Mouse (Mus musculus) myocyte (in vitro differentiated cells): ENCODE results near the gene Ppp1r13b. TPM values are rescaled to one million over a fixed set of nuclear protein-coding genes. Genes with fewer than 3 reads are reported as not detected.

ENCODE experiments used
- H3K27me3 ChIP-seq: one replicate; pipeline ENCODE4 v1.6.1; 2011; ENCODE audit not compliant: control insufficient read depth, insufficient read depth, insufficient read length
- H3K36me3 ChIP-seq: one replicate; pipeline ENCODE4 v1.6.1; 2011; ENCODE audit not compliant: control insufficient read depth, insufficient read depth
- H3K4me2 ChIP-seq: one replicate; pipeline ENCODE4 v1.6.1; 2011; ENCODE audit warnings: low read depth, control low read depth
- H3K4me3 ChIP-seq: one replicate; pipeline ENCODE4 v1.5.1; 2011; ENCODE audit warnings: mild to moderate bottlenecking, control low read depth, moderate library complexity
- H3K79me2 ChIP-seq: one replicate; pipeline ENCODE4 v1.6.1; 2011; ENCODE audit not compliant: control insufficient read depth, insufficient read depth
- H3ac ChIP-seq: one replicate; pipeline ENCODE4 v1.6.1; 2011; ENCODE audit not compliant: control insufficient read depth, insufficient read length
- CEBPB ChIP-seq: IDR thresholded peaks from 2 replicates; pipeline ENCODE4 v1.6.1; 2011; ENCODE audit warnings: mild to moderate bottlenecking, moderate library complexity; ENCODE audit not compliant: poor library complexity, insufficient read depth, severe bottlenecking
- E2F4 ChIP-seq: IDR thresholded peaks from one replicate; pipeline ENCODE4 v1.6.1; 2011; ENCODE audit warnings: mild to moderate bottlenecking, control low read depth, moderate library complexity; ENCODE audit not compliant: insufficient read depth
- MAX ChIP-seq: IDR thresholded peaks from one replicate; pipeline ENCODE4 v1.6.1; 2011; ENCODE audit warnings: low read depth, mild to moderate bottlenecking, control low read depth
- MYOD1 ChIP-seq, 3 experiments: IDR thresholded peaks; one replicate each; pipeline ENCODE4 v1.6.1; 2011; ENCODE audit warnings: control low read depth in 2 of 3, low read depth in 2 of 3, mild to moderate bottlenecking in 2 of 3, moderate library complexity in 1 of 3; ENCODE audit not compliant: insufficient read length in 2 of 3, control insufficient read depth in 1 of 3
- MYOG ChIP-seq, 3 experiments: IDR thresholded peaks; one replicate each; pipeline ENCODE4 v1.6.1; 2011; ENCODE audit warnings: control low read depth in 2 of 3, low read depth in 2 of 3, mild to moderate bottlenecking in 2 of 3; ENCODE audit not compliant: insufficient read length in 2 of 3, control insufficient read depth in 1 of 3, insufficient read depth in 1 of 3
- POLR2A ChIP-seq: IDR thresholded peaks from one replicate; pipeline ENCODE4 v1.6.1; 2011; ENCODE audit warnings: low read depth, mild to moderate bottlenecking, control low read depth, moderate library complexity; ENCODE audit not compliant: insufficient read length
- POLR2AphosphoS2 ChIP-seq: IDR thresholded peaks from one replicate; pipeline ENCODE4 v1.6.1; 2011; ENCODE audit warnings: low read depth, control low read depth; ENCODE audit not compliant: insufficient read length
- REST ChIP-seq: IDR thresholded peaks from one replicate; pipeline ENCODE4 v1.6.1; 2011; ENCODE audit warnings: mild to moderate bottlenecking, control low read depth, moderate library complexity; ENCODE audit not compliant: insufficient read depth, insufficient read length
- SRF ChIP-seq: IDR thresholded peaks from one replicate; pipeline ENCODE4 v1.6.1; 2011; ENCODE audit warnings: low read depth; ENCODE audit not compliant: control insufficient read depth, insufficient read length
- TCF12 ChIP-seq: IDR thresholded peaks from one replicate; pipeline ENCODE4 v1.6.1; 2011; ENCODE audit warnings: mild to moderate bottlenecking, control low read depth; ENCODE audit not compliant: poor library complexity, insufficient read depth, severe bottlenecking
- TCF3 ChIP-seq: IDR thresholded peaks from one replicate; pipeline ENCODE4 v1.6.1; 2011; ENCODE audit warnings: low read depth, control low read depth; ENCODE audit not compliant: insufficient read length
- USF1 ChIP-seq: IDR thresholded peaks from one replicate; pipeline ENCODE4 v1.6.1; 2011; ENCODE audit warnings: low read depth, mild to moderate bottlenecking, control low read depth, moderate library complexity
- polyA plus RNA-seq: library from polyadenylated mRNA; unstranded; fragments of >200 nt; fragmentation: generic; extraction: Trizol; gene quantifications from one replicate; pipeline ENCODE4 v1.2.1, GENCODE M21; 2012; ENCODE audit warnings: missing spikeins

The Ppp1r13b gene
- polyA plus RNA-seq, 1 experiment = 7.4 TPM

DNA sequence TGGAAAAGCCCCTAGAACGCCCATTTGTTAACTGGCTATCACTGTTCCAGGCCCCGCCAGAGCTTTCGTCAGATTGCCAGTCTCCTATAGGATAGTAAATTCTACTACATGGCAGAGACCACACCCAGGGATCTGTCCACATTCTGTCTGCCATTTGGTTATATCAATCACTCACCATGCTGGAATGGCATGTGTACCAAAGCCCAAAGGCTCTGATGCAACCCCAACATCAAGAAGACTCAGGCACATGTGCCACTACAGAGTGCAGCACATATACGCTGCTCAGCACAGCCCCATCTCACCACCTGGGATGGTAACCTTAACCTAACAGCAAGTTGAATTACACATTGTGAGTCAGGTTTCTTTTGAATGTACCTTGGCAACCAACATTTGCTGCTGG, 62.0 kb downstream of the Ppp1r13b start:
- TF ChIP-seq SRF (no peak), POLR2A (peak; percentile 42), E2F4 (no peak), USF1 (no peak), CEBPB (peak; percentile 87), TCF3 (peak; percentile 10), TCF12 (peak; percentile 54), MAX (peak; percentile 90), MYOG (IDR thresholded peaks at IDR 0.05; ENCODE audit: control insufficient read depth in 1 of 3, insufficient read depth in 1 of 3, insufficient read length in 2 of 3, low read depth in 2 of 3) (peak in 1 of 3 experiments; percentile 35), REST (no peak), MYOD1 (IDR thresholded peaks at IDR 0.05; ENCODE audit: control insufficient read depth in 1 of 3, insufficient read length in 2 of 3, low read depth in 2 of 3) (peak; percentile 14 to 89 (median 70)), POLR2AphosphoS2 (no peak)
- Histone ChIP-seq H3K4me2 (peak overlapping the region; percentile 61), H3ac (no peak overlapping the region), H3K79me2 (no peaks in the 10 kb centered on the region), H3K4me3 (no peak overlapping the region), H3K27me3 (no peaks in the 10 kb centered on the region), H3K36me3 (no peaks in the 10 kb centered on the region)

DNA sequence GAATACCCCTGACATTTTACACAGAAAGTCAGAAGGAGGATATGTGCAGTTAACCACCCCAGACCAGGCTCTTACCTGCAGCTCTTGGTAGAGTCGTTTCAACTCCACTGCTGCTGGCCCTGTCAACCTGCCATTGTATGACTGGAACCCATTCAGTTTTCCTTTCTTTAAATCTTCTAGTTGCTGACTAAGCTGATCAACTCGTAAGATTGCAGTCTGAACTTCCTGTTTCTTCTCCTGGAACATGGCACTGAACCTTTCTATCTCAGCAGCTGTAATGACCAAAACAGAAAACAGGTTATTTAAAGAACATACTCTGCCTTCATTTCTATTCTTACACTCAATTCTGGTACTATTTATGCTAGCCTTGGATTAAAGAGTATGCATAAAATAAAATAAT, 64.4 kb downstream of the Ppp1r13b start:
- no peaks in the 10 kb centered on the region for H3K27me3 ChIP-seq
- no peak overlapping the region for H3K4me2 ChIP-seq
- no peaks in the 10 kb centered on the region for H3K79me2 ChIP-seq
- no peaks in the 10 kb centered on the region for H3K36me3 ChIP-seq
- H3ac ChIP-seq = no peak overlapping the region
- H3K4me3 ChIP-seq = no peak overlapping the region
- TF ChIP-seq MYOD1 (IDR thresholded peaks at IDR 0.05; ENCODE audit: control insufficient read depth in 1 of 3, insufficient read length in 2 of 3, low read depth in 2 of 3) (no peak), SRF (no peak), CEBPB (no peak)

DNA sequence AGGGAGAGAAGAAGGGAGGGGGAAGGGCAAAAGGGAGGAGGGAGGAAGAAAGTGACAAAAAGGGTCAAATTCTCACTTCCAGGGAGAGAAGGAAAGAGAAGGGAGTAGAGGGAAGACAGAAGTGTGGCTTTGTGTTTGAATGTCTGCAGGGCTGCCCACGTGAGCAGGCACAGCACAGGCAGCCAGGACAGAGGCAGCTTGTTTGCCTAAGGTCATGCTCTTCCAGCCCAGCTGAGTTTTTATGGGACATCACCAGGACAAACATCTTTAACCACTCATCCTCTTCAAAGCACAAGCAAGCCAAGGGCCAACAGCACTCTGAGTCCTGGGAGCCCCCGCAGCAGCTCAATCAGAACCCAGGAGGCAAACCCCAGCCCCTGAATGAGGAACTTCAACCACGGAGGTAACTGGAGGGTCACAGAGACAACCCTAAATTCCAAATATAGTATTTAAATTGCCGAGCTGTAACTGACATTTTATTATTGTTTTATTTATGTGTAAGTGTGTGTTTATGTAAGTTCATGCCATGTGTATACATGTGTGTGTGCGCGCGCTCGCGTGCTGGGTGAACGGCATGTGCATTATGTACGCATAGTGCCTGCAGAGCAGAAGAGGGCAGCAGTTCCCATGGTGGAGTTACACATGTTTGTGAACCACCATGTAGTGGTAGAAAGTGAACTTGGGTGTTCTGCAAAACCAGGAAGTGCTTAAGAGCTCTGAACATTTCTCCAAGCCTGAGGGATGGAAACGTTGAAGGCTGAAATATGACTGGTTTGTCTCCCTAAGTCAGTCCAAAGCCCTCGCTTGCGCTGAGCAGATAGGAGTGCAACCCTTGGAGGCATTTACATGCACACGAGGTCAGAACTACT, 65.1 kb downstream of the Ppp1r13b start:
- no peaks in the 10 kb centered on the region for H3K27me3 ChIP-seq
- H3ac ChIP-seq = no peak overlapping the region
- H3K36me3 ChIP-seq = no peaks in the 10 kb centered on the region
- H3K4me3 ChIP-seq = no peak overlapping the region
- TF ChIP-seq TCF12 = no peak
- TF ChIP-seq MYOD1 (IDR thresholded peaks at IDR 0.05; ENCODE audit: control insufficient read depth in 1 of 3, insufficient read length in 2 of 3, low read depth in 2 of 3) = no peak
- TF ChIP-seq E2F4 = no peak
- no peak for TF ChIP-seq TCF3
- TF ChIP-seq USF1 = no peak
- TF ChIP-seq REST = no peak
- no peak for TF ChIP-seq MAX
- no peak for TF ChIP-seq POLR2A
- no peak for TF ChIP-seq POLR2AphosphoS2
- no peak for TF ChIP-seq SRF
- TF ChIP-seq CEBPB = no peak
- H3K4me2 ChIP-seq = no peak overlapping the region
- no peaks in the 10 kb centered on the region for H3K79me2 ChIP-seq

DNA sequence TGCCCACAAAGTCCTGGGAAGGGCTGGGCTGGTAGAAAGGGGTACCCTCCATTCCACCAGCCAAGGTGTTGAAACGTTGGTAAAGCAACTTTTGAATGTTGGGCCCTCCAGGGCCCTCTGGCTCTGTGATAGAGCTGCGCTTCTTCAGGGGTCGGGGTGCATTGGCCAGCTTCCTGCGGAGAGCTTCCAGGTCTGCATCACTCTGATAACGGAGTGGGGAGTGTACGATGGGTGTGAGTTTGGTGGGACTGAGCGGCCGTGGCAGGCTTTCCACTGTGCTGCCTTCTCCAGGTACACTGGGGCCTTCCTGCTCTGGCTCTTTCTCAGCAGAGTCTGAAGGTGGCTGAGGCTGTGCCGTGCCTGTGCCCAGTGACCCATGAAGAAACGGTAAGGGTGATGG, 74.5 kb downstream of the Ppp1r13b start:
- H3ac ChIP-seq = no peak overlapping the region
- TF ChIP-seq MYOG (IDR thresholded peaks at IDR 0.05; ENCODE audit: control insufficient read depth in 1 of 3, insufficient read depth in 1 of 3, insufficient read length in 2 of 3, low read depth in 2 of 3) = no peak
- no peak for TF ChIP-seq USF1
- TF ChIP-seq POLR2A = no peak
- TF ChIP-seq REST = no peak
- no peak for TF ChIP-seq MAX
- no peak for TF ChIP-seq TCF3
- no peak for TF ChIP-seq CEBPB
- peak; percentile 15 for TF ChIP-seq POLR2AphosphoS2

DNA sequence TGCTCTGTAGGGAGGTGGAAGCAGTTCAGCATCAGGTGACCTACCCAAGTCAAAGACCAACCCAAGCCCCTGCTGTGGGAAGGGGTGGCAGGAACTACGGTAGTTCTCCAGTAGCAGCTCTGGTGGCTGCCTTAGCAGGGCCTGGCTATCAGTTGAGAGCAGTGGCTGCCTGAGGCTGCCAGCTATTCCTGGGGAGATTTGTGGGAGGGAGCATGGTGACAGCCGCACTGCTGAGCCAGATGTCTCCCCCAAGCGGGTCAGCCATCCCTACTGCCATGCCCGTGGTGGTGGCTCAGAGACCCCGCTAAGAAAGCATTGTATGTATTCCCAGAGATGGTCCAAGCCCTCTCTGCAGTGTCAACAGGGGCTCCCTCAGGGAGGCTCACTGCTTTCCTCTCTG, 75.3 kb downstream of the Ppp1r13b start:
- H3K36me3 ChIP-seq = peaks cover 20% of the 10 kb centered on the region
- no peak overlapping the region for H3ac ChIP-seq
- H3K4me3 ChIP-seq = no peak overlapping the region
- no peaks in the 10 kb centered on the region for H3K27me3 ChIP-seq
- TF ChIP-seq USF1 = no peak
- TF ChIP-seq E2F4 = no peak
- TF ChIP-seq REST = no peak
- TF ChIP-seq POLR2AphosphoS2 = no peak
- TF ChIP-seq TCF3 = no peak
- no peak for TF ChIP-seq MYOG (IDR thresholded peaks at IDR 0.05; ENCODE audit: control insufficient read depth in 1 of 3, insufficient read depth in 1 of 3, insufficient read length in 2 of 3, low read depth in 2 of 3)
- TF ChIP-seq MAX = no peak
- H3K79me2 ChIP-seq = no peaks in the 10 kb centered on the region
- no peak overlapping the region for H3K4me2 ChIP-seq

More for the DNA sequence above, 74.5 kb downstream of the Ppp1r13b start:
- H3K27me3 ChIP-seq = no peaks in the 10 kb centered on the region
- no peaks in the 10 kb centered on the region for H3K79me2 ChIP-seq
- no peak overlapping the region for H3K4me2 ChIP-seq
- no peak overlapping the region for H3K4me3 ChIP-seq
- H3K36me3 ChIP-seq = peaks cover 18% of the 10 kb centered on the region
